Mouse (Mus musculus) brain, adult 2 months (tissue): ENCODE measurements at regions not wholly inside any gene's neighbourhood (a gene's known extent, or its start where the extent isn't known, plus 50 kb on each side); places are given as distances from the start of the nearest gene placed in this dataset.

Experiments
- DNase-seq: peaks from one replicate; pipeline ENCODE4 v3.0.0; 2011; ENCODE audit warnings: low read depth, low spot score

GRCm38 (mm10) chr4:135034406-135034805 lies 86.0 kb upstream of the Runx3 start:
- DNase-seq, result peak; percentile 36

GRCm38 (mm10) chr4:135036764-135037163 lies 83.7 kb upstream of the Runx3 start:
- no peak for DNase-seq

GRCm38 (mm10) chr4:135039234-135039633 lies 81.2 kb upstream of the Runx3 start:
- DNase-seq, result no peak

- no peak for DNase-seq
Observed at GRCm38 (mm10) chr4:135041921-135042320, 78.5 kb upstream of the Runx3 start.

GRCm38 (mm10) chr4:135042501-135042900 lies 78.0 kb upstream of the Runx3 start:
- DNase-seq, result no peak

- no peak for DNase-seq
Observed at GRCm38 (mm10) chr4:135045054-135045453, 75.4 kb upstream of the Runx3 start.

- no peak for DNase-seq
Observed at GRCm38 (mm10) chr4:135046619-135047018, 73.8 kb upstream of the Runx3 start.

- DNase-seq, result no peak
Observed at GRCm38 (mm10) chr4:135047251-135047650, 73.2 kb upstream of the Runx3 start.

- DNase-seq, result no peak
Observed at GRCm38 (mm10) chr4:135047771-135048170, 72.7 kb upstream of the Runx3 start.

GRCm38 (mm10) chr4:135049924-135050323 lies 70.5 kb upstream of the Runx3 start:
- DNase-seq, result no peak

- no peak for DNase-seq
Observed at GRCm38 (mm10) chr4:135051466-135051865, 69.0 kb upstream of the Runx3 start.

- no peak for DNase-seq
Observed at GRCm38 (mm10) chr4:135053585-135053984, 66.9 kb upstream of the Runx3 start.

- no peak for DNase-seq
Observed at GRCm38 (mm10) chr4:135054353-135054752, 66.1 kb upstream of the Runx3 start.

- no peak for DNase-seq
Observed at GRCm38 (mm10) chr4:135056371-135056770, 64.1 kb upstream of the Runx3 start.

- DNase-seq, result no peak
Observed at GRCm38 (mm10) chr4:135057286-135057685, 63.2 kb upstream of the Runx3 start.

GRCm38 (mm10) chr4:135058895-135059294 lies 61.6 kb upstream of the Runx3 start:
- no peak for DNase-seq

- DNase-seq, result no peak
Observed at GRCm38 (mm10) chr4:135061030-135061743, 59.3 kb upstream of the Runx3 start.

GRCm38 (mm10) chr4:135066766-135067479 lies 53.5 kb upstream of the Runx3 start:
- peak; percentile 82 for DNase-seq

GRCm38 (mm10) chr4:135067805-135068204 lies 52.6 kb upstream of the Runx3 start:
- no peak for DNase-seq

GRCm38 (mm10) chr4:135069818-135070217 lies 50.6 kb upstream of the Runx3 start:
- peak; percentile 15 for DNase-seq
